Mouse (Mus musculus) heart, postnatal 0 days (tissue): ENCODE results near the gene Ppm1b.

Source experiments
- CTCF ChIP-seq: IDR thresholded peaks from 2 replicates; pipeline ENCODE4 v1.5.1; 2016; ENCODE audit warnings: antibody characterized with exemption, control low read depth, low read depth
- EP300 ChIP-seq: IDR thresholded peaks from 2 replicates; pipeline ENCODE4 v1.6.1; 2016; ENCODE audit warnings: antibody characterized with exemption, low read depth

DNA sequence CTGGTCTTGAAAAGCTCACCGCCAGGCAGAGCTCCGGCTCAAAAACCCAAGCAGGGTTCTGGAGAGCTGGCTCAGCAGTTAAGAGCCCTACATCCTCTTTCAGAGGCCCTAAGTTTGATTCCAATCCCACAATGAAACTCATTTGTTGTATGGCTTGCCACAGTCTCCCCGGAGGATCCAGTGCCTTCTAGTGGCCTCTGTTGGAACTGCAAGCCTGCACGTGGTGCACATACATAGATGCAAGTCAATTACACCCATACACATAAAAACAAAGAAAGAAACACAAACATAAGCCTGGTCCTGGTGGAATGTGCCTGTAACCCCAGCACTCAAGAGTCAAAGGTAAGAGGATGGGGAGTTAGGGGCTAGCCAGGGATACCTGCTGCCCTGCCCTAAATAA, 18.3 kb upstream of the Ppm1b start:
- TF ChIP-seq CTCF (no peak), EP300 (no peak)
